Mouse (Mus musculus): Measurements from ENCODE around the gene Kifc1. TPM values are rescaled to one million over a fixed set of nuclear protein-coding genes. Genes with fewer than 3 reads are reported as not detected.

Kifc1 gene
- polyA plus RNA-seq, 1 experiment = 2.4 TPM

DNA sequence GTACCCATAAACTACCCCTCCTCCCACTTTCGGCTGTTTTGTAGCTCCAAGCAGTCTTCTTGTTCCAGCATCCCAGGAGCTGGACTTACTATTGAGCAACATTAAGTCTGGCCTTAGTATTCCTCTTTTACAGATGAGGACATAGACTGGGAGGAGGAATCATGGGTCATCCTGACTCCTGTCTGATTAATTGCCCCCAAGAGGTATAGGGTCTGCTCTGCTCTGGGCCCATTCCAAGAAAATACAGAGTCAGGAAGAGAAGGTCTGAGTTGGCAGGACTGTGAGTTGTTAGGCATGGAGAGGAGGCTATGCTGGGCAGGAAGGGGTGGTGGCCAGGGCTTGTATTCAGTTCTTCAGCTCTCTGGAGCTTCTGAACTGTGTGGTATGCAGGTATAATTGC lies 46.3 kb downstream of the Kifc1 start:
- DNase-seq (ENCODE audit: low read depth) = no peak

DNA sequence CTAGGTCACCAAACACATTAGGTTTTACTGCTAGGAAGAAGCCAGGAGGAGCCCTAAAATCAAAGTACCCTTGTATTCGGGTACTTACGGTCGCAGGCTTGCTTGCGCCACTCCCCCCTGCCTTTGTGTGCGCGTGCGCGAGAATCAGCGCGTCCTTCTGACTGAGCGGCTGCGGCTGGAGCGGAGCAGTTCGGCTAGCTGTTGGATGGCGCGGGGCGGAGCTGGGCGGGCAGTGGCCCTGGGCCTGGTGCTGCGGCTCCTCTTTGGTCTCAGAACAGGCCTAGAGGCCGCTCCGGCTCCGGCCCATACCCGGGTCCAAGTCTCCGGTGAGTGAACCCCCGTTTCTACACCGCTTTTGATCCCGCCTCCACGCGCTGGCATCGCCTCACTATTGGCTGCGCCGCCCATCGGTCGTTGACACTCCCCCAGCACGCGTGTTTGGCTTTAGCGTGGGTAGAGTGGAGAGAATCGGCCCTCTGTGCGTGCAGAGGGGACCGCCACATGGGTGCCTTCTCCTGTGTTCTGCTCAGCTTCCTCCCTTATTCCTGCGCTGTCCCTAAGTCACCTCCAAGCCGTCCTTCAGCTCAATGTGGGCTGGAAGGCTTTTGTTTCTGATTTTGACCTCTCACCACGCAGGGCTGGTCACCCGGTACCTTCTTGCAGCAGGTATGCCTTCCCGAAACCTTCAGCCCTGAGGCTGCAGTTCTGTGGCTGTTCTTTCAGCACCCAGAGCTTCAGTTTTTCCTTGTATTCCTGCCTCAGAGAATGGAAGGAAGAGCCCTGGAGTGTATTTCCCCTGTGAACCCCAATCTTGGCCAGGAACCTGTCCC lies 47.3 kb downstream of the Kifc1 start, which contains the start of gene Cd320:
Cd320 (plus strand) TSS at position 126 of the 830 bp plus-strand sequence.
- DNase-seq (ENCODE audit: low read depth) = no peak

DNA sequence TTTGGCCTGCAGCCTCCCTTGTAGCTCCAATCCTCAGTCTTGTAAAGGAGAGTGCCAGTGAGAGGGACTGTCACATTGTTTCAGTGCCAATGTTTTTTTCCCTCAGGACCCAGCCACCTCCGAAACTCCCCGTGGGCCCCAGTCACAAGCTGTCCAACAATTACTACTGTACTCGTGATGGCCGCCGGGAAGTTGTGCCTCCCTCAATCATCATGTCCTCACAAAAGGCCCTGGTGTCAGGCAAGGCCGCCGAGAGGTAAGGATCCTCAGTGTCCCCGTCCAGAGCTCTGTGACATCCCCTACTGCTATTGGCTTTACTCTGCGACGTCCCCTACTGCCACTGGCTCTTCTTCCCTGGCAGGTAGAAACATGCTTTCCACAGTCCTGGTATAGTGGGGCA lies 60.9 kb downstream of the Kifc1 start:
- no peak for DNase-seq (ENCODE audit: low read depth)

DNA sequence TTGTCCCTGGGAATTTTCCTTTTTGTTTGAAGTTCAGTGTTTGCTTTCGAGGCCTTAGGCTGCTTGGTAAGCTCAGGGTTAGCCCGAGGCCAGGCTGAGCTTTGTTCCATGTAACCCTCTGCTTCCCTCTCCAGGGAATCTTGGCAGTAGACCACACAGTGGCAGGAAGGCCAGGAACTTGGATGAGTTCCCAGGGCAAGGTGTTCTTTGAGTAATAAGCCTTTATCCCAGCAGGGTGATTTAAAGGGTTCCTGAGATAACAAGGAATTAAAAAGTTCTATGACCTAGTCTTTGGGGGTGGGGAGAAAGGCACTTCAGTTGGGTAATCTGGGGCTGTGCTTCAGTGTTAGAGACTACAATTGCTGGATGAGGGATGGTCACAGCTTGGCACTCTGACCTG lies 61.6 kb downstream of the Kifc1 start:
- peak; percentile 99 for DNase-seq (ENCODE audit: low read depth)

DNA sequence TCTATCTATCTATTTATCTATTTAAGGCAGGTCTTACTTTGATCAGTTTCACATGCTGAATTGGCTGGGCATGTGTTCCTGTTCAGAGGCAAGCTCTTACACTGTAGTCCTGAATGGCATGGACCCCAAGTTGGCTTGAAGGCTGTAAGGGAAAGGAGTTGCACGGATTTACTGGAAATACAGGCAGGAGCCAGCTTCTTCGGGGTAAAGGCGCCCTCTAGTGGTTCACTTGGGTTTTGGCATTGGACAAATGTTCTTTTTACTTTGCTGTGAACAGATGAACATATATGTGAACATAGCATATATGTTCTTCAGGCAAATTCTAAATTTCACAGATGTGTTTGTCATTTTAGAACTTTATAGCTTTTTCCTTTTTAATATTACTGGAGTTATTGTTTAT lies 63.6 kb downstream of the Kifc1 start:
- DNase-seq (ENCODE audit: low read depth) = no peak

Other genes with a start within 250 kb of the Kifc1 start
- 57.0 and 61.5 TPM in 2 replicates for gene Hnrnpm, start 203.8 kb downstream of the Kifc1 start, polyA plus RNA-seq (2012; rRNA removed)
- gene March2, start 172.0 kb downstream of the Kifc1 start, polyA plus RNA-seq (2012; rRNA removed) = 93.7 and 135 TPM in 2 replicates
- gene Rab11b, start 130.1 kb downstream of the Kifc1 start, polyA plus RNA-seq (2012; rRNA removed) = 288 and 307 TPM in 2 replicates
- gene Angptl4, start 108.8 kb downstream of the Kifc1 start, polyA plus RNA-seq (2012; rRNA removed) = 171 and 402 TPM in 2 replicates
- 106 and 146 TPM in 2 replicates for gene Kank3, start 80.1 kb downstream of the Kifc1 start, polyA plus RNA-seq (2012; rRNA removed)
- gene Rps28, start 66.1 kb downstream of the Kifc1 start, polyA plus RNA-seq (2012; rRNA removed) = 823 and 990 TPM in 2 replicates
- gene Ndufa7, start 66.1 kb downstream of the Kifc1 start, polyA plus RNA-seq (2012; rRNA removed) = 564 and 606 TPM in 2 replicates
- 107 and 143 TPM in 2 replicates for gene Cd320, start 47.6 kb downstream of the Kifc1 start, polyA plus RNA-seq (2012; rRNA removed)
- not detected in 2 replicates for gene Gm7029, start 16.8 kb downstream of the Kifc1 start, polyA plus RNA-seq (2012; rRNA removed)
- not detected in 2 replicates for gene Platr17, start 14.5 kb upstream of the Kifc1 start, polyA plus RNA-seq (2012; rRNA removed)
- gene Daxx, start 18.8 kb upstream of the Kifc1 start, polyA plus RNA-seq (2012; rRNA removed) = 36.7 and 45.8 TPM in 2 replicates
- 148 and 171 TPM in 2 replicates for gene Tapbp, start 25.2 kb upstream of the Kifc1 start, polyA plus RNA-seq (2012; rRNA removed)
- 46.7 and 60.7 TPM in 2 replicates for gene Zbtb22, start 25.2 kb upstream of the Kifc1 start, polyA plus RNA-seq (2012; rRNA removed)
- gene Rgl2, start 38.9 kb upstream of the Kifc1 start, polyA plus RNA-seq (2012; rRNA removed) = 117 and 144 TPM in 2 replicates
- gene Pfdn6, start 49.7 kb upstream of the Kifc1 start, polyA plus RNA-seq (2012; rRNA removed) = 24.1 and 37.0 TPM in 2 replicates
- 14.9 and 18.1 TPM in 2 replicates for gene Wdr46, start 50.0 kb upstream of the Kifc1 start, polyA plus RNA-seq (2012; rRNA removed)
- 8.1 and 8.7 TPM in 2 replicates for gene B3galt4, start 60.8 kb upstream of the Kifc1 start, polyA plus RNA-seq (2012; rRNA removed)
- 54.5 and 62.2 TPM in 2 replicates for gene Vps52, start 65.2 kb upstream of the Kifc1 start, polyA plus RNA-seq (2012; rRNA removed)
- gene Rps18, start 65.3 kb upstream of the Kifc1 start, polyA plus RNA-seq (2012; rRNA removed) = 683 and 816 TPM in 2 replicates
- gene H2-K1, start 109.7 kb upstream of the Kifc1 start, polyA plus RNA-seq (2012; rRNA removed) = 2,228 and 2,761 TPM in 2 replicates
- 29.4 and 29.6 TPM in 2 replicates for gene Ring1, start 134.0 kb upstream of the Kifc1 start, polyA plus RNA-seq (2012; rRNA removed)
- gene H2-Ke6, start 137.4 kb upstream of the Kifc1 start, polyA plus RNA-seq (2012; rRNA removed) = 75.6 and 95.1 TPM in 2 replicates
- 207 and 240 TPM in 2 replicates for gene Slc39a7, start 141.0 kb upstream of the Kifc1 start, polyA plus RNA-seq (2012; rRNA removed)
- 51.3 and 53.0 TPM in 2 replicates for gene Rxrb, start 141.2 kb upstream of the Kifc1 start, polyA plus RNA-seq (2012; rRNA removed)
- 0.69 and 1.0 TPM in 2 replicates for gene Col11a2, start 148.8 kb upstream of the Kifc1 start, polyA plus RNA-seq (2012; rRNA removed)
- gene H2-Oa, start 201.7 kb upstream of the Kifc1 start, polyA plus RNA-seq (2012; rRNA removed) = 2.1 and 2.5 TPM in 2 replicates
- gene H2-DMa, start 228.9 kb upstream of the Kifc1 start, polyA plus RNA-seq (2012; rRNA removed) = 73.0 and 74.6 TPM in 2 replicates
- gene Brd2, start 232.0 kb upstream of the Kifc1 start, polyA plus RNA-seq (2012; rRNA removed) = 110 and 117 TPM in 2 replicates

Data from gonadal fat pad, adult 2 months (tissue).